Mouse (Mus musculus) erythroblast, embryonic 14.5 days (primary cell): ENCODE data around the gene Csnk1g2.

Experiments used
- GATA1 ChIP-seq: IDR thresholded peaks from 2 replicates; pipeline ENCODE4 v1.6.1; 2012; ENCODE audit warnings: low read length, inconsistent platforms, mixed read lengths
- TAL1 ChIP-seq: IDR thresholded peaks from 3 replicates; pipeline ENCODE4 v1.6.1; 2012; ENCODE audit warnings: low read length, inconsistent platforms, mixed read lengths

- TF ChIP-seq GATA1 (no peak), TAL1 (no peak)
Measured at GRCm38 (mm10) chr10:80669018-80669417, 46.4 kb downstream of the Csnk1g2 start.
